Mouse (Mus musculus): ENCODE data around the gene Bbs5. TPM values are rescaled to one million over a fixed set of nuclear protein-coding genes. Genes with fewer than 3 reads are reported as not detected.
A peak's percentile ranks its signal among the peaks of the same experiment; 100 is the strongest.
"Not testable (repeated sequence)": the region's sequence is repeated elsewhere in the genome, so short reads cannot be mapped to it uniquely, and the experiment has no call there.

Bbs5 gene
- polyA plus RNA-seq, 1 experiment = 17.2 TPM

DNA sequence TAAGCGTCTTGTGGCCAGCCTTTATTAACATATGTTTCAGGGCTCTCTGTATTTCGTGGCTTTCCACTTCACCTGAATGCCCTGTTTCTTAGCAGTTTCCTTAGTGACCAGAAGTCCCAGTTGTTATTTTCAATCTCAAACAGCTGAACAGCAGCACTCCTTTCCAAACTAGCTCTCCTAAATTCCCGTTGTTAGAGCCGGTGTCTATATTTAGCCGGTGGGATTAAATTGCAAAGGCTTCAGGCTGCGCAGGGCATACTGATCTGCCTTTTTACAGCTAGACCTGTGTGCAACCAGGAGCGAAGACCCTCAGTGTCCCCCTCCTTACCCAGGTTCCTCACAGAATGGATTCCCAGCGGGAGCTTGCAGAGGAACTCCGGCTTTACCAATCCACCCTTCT lies 22.9 kb downstream of the Bbs5 start, which contains the start of gene Klhl41:
Klhl41 (plus strand) TSS at position 268 of the 400 bp plus-strand sequence.
- DNase-seq (ENCODE audit: low spot score) = no peak

DNA sequence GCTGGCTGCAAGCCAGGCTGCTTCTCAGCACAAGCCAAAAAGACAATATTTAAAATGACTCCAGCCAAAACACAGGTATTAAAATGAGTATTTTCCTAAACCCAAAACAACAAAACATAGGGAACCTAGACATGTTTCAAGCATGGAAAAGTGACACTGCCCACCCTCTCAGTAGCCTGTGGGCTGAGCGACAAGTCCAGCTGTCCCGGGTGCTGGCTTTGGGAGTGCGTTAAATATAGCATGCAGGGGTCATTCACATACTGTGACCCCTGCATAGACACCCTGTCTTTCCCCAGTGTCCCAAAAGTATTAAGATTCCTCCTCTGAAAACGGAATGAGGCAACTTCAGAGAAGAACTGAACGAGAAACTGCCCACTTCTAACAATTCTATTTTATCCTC lies 26.8 kb downstream of the Bbs5 start:
- DNase-seq (ENCODE audit: low spot score) = no peak

DNA sequence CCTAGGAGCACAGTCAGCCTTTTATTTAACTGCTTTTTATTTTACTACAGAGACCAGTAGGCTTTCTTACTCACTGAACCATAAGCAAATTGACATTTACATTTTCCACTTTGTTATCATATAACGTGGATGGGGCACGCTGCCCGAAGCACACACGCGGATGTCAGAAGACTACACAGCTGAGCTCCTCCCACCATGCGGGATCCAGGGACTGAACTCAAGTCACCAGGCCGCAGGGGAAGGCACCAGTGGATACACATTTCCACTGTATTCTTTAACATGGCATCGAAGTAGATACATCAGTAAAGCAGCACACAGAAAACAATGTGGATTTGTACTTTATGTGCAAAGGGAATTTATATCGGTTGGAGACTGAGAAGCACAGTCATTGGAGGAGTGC lies 28.3 kb downstream of the Bbs5 start:
- no peak for DNase-seq (ENCODE audit: low spot score)

DNA sequence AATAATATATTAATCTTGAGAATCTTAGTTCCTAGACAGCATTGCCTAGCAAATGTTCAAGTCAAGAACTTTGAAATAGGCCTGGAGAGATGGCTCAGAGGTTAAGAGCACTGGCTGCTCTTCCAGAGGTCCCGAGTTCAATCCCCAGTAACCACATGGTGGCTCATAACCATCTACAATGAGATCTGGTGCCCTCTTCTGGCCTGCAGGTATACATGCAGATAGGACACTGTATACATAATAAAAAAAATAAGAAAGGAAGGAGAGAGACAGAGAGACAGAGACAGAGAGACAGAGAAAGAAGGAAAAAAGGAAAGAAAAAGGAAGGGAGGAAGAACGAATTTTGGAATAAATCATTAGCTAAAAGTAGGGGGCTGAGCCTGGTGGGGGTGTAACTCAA lies 29.7 kb downstream of the Bbs5 start:
- no peak for DNase-seq (ENCODE audit: low spot score)

DNA sequence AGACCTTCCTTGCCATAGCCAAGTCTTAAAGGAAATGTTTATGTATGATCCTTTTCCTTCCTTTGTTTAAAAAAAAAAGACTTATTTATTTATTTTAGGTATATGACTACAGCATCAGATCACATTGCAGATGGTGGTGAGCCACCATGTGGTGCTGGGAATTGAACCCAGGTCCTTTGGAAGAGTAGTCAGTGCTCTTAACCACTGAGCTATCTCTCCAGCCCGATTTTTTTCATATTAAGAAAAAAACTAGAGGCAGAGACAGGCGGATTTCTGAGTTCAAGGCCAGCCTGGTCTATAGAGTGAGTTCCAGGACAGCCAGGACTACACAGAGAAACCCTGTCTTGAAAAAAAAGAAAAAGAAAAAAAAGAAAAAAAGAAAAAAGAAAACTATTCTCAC lies 30.2 kb downstream of the Bbs5 start:
- not testable (repeated sequence) for DNase-seq (ENCODE audit: low spot score)

DNA sequence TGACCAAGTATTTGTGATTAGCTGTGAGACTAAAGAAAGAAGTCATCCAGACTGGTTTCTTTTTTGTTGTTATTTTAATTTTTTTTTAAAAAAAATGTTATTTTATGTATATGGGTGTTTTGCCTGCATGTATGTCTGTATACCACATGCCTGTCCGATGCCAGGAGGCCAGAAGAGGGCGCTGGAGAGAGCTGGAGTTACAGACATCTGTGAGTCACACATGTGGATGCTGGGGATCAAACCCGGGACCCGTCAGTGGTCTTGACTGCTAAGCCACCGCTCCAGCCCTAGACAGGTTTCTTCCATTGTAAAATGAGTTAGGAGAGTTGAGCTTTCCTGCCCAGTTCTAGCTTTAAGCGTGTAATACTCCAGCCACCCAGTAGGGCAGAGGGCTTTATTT lies 33.0 kb downstream of the Bbs5 start:
- DNase-seq (ENCODE audit: low spot score) = no peak

DNA sequence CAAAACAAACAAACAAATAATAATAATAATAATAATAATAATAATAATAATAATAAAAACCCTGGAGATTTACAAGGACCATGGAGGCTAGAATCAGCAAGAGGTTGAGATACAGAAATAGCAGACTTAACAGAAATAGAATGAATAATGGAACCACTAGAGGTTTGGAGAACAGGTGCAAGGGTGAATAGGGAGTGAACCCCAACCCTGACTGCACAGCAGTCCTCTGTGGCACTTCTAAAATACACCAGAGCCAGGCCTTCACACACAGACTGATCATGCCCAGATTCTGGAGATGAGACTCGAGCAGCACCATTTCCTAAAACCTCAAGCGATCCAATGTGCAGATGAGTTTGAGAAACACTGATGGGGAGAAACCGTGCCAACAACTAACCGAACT lies 35.0 kb downstream of the Bbs5 start:
- no peak for DNase-seq (ENCODE audit: low spot score)

DNA sequence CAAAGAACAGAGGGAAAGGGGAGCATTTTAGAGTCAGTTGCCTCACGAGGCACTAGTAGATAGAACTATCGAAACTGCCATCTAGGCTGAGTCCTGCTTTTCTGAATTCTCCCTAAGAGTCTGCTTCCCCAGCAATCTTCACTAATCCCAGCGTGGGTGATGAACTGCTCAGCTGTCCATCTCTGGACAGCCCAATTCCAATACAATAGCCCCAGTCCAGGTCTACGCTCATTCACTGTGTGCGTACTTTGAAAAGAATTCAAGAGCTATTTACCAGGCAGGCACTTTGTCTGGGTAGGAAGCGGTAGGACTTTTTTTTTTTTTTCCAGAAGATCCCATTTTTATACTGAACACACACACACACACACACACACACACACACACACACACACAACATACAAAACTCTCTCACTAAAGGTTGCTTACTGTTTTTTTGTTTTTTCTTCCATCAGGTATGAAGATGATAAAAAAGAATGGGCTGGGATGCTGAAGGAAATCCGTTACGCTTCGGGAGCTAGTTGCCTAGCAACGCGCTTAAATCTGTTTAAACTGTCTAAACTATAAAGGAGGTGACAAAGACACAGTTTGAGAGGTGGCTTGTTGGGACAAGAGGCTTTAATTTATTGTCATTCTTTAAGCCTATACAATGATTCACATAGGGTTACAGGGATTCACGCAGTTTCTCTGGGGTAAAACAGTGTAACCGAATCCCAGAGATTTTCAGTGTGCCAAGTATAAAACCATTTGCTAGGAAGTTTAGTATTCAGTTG lies 36.2 kb downstream of the Bbs5 start:
- no peak for DNase-seq (ENCODE audit: low spot score)

DNA sequence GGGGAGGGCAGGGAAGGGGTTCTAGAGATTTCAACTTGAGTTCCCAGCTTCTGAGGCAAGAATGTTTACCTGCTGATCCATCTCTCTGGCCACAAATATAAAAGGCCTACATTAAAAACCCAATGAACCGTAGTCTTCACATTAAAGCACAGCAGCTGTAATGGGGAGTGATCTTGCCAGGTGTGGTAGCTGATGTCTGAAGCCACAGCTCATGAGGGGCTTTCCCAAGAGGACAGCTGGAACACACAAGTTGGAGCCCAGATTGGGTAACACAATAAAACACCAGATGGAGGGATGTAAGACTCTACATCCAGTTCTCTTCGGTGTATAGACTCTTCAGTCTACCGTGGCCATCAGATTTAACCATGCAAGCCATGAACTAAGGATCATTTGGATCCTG lies 37.5 kb downstream of the Bbs5 start:
- DNase-seq (ENCODE audit: low spot score) = no peak

DNA sequence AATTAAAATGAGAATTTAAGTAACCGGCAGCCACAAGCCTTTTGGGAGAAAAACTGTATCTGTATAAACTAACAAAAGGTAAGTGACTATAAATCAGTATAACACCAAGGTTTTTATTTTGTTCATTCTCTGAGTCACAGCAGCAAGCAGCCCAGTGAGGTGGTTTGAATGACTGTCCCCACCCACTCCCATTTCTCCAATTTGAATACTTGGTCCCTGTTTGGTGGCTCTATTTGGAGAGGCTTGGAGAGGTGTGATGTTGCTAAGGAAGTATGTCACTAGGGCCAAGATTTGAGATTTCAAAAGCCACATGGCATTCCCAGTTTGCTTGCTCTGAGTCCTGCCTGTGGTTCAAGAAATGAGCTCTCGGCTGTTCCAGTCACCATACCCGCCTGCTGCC lies 43.2 kb downstream of the Bbs5 start:
- DNase-seq (ENCODE audit: low spot score) = no peak

DNA sequence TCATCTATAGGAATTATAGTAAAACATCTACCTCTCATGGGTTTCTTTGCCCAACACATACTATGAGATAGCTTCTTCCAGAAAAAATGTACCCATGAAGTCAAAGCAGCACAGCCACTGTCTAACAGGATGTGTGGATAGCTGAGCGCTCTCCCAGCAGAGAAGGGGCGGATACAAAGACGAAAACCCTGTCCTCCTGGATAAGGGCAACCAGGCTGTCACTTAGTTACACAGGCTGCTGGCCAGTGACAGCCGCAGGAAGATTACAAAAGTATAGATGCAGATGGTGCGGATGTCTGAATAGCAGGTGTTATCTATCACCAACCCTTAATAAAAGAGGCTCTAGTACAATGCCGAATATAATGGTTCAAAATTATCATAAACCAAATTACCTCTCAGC lies 43.9 kb downstream of the Bbs5 start:
- no peak for DNase-seq (ENCODE audit: low spot score)

DNA sequence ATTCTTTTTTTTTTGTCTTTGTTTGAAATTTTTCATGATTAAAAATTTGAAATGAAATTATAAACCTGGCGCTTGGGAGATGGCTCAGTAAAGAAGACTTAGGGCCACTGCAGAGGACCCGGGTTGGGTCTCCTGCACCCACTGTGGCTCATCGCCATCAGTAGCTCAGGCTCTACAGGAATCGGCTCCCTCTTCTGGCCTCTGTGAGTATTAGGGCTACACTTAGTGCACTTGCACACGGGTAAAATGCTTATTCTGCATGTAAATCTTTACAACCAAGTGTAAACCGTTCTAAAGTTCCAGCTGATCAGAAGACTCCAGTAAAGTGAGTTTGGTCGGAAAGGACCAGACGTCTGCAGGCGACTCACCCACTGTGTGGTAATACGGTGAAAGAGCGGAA lies 46.5 kb downstream of the Bbs5 start:
- DNase-seq (ENCODE audit: low spot score) = no peak

DNA sequence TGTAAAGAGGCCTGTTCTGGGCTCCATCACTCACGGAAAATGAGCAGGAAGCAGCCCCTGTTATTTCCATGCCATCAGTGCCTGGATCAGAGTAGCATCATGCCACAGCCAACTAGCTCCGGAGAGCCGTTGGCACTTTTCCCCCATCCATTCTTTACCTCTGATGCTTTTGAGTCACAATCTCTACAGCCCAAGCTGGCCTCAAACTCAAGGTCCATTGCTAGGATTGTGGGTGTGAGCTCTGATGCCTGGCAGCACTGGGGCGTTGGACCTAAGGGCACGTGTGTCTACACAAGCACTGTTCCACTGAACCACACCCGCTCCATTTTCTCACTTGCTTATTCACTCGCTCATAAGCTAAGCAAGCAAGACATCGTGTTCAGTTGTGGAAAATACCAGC lies 53.5 kb downstream of the Bbs5 start:
- DNase-seq (ENCODE audit: low spot score) = no peak

DNA sequence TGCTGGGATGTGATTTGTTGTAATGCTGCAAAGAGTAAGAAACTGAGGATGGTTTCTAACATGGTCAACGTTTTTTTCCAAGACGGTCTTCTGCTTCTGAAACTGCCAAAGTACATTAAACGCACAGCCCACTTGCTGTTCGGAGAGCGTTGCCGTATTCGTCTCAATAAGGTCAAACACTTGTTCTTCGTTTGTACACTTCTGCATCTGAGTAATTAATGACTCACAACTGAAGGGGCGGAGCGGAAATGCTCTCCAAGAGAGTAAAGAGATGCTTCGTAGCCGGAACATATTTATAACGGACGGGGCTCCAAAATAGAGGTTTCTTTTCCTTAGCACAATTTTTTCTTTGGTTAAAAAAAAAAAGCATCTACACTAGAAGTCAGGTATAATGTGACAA lies 65.2 kb downstream of the Bbs5 start:
- DNase-seq (ENCODE audit: low spot score) = no peak

DNA sequence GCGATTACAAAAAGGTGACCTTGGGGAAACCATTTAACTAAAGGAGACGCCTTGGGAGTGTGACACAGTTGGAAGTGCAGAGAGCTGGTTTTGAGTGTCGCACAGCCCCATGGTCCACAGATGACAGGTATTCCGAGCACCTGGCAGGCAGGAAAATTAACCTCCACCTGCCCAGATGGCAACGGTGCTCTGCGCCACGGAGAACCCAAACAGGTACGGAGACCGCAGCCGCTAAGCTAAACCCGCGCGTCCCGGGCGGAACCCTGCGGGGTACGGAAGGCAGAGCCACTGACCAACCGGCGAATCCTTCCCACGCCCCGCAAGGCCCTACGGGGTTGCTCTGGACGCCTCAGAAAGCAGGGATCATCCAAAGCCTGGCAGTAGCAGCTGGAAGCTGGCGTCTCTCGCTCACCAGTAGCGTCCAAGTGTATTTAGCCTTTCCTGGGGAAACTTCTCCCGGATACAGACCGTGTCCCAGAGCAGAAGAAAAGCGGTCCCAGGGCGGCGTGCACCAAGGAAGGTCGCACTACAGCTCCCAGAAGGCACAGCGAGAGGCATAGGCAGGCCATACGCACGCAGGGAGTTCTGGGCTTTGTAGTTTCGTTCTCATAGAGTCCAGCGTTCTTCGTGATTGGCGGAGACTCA lies 66.1 kb downstream of the Bbs5 start, which contains the start of gene Fastkd1:
Fastkd1 (minus strand) TSS at position 536 of the 645 bp plus-strand sequence.
- peak; percentile 67 for DNase-seq (ENCODE audit: low spot score)

DNA sequence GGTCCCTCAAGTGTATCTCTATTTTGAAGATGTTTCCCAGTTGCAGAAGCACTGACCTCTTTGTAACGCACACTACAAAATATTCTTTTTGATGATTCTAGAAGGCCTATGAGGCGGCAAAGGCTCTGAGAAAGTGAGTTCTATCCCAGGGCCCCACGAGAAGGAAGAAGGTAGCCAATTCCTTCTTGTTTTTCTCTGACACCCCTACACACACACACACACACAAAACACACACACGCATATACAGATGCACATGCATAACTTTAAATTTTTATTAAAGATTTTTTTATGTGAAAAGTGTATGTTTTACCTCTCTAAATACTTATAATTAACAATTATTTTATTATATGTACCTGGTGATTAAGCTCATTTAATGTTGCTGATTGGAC lies 66.6 kb downstream of the Bbs5 start:
- DNase-seq (ENCODE audit: low spot score) = no peak

DNA sequence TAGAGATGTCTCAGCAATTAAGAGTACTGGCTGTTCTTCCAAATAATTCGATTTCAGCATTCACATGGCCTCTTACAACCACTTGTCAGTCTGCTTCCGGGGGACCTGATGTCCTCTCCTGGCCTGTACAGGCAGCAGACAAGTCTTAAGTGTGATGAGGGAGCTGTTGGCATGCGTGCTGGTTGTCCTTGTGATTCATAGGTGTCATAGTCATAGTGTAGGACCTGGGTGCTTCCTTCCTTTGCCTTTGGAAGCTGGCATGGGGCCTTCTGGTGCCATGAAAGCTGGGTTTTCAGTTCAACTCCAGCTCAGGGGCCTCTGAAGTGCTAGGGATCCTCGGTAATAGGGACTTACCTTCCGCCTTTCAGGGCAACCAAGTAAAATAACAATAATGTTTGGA lies 67.2 kb downstream of the Bbs5 start:
- no peak for DNase-seq (ENCODE audit: low spot score)

DNA sequence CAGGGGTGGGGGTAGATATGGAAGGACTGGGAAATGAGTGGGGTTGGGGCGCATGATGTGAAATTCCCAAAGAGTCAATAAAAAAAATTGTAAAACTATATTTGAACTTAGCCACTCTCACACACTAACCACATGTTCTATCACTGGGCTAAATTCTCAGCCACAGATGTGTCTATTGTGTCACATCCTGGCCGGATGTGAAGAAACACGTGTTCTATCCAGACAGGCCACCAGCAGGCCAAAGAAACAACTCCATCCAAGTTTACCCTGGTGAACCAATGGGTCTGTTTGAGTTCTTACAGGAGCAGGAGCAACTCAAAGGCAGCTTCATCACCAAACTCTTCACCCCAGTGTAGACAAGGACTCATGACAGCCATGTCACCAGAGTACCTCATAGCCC lies 69.5 kb downstream of the Bbs5 start:
- no peak for DNase-seq (ENCODE audit: low spot score)

Other genes with a start within 250 kb of the Bbs5 start
- 0.19 and 0.22 TPM in 2 replicates for gene Lrp2, start 61.1 kb upstream of the Bbs5 start, polyA plus RNA-seq (2012; rRNA removed)
- 0.56 and 0.65 TPM in 2 replicates for gene Klhl41, start 22.9 kb downstream of the Bbs5 start, polyA plus RNA-seq (2012; rRNA removed)
- 8.9 and 9.4 TPM in 2 replicates for gene Fastkd1, start 66.3 kb downstream of the Bbs5 start, polyA plus RNA-seq (2012; rRNA removed)
- 16.5 and 19.6 TPM in 2 replicates for gene Ppig, start 75.4 kb downstream of the Bbs5 start, polyA plus RNA-seq (2012; rRNA removed)
- gene Ccdc173, start 142.4 kb downstream of the Bbs5 start, polyA plus RNA-seq (2012; rRNA removed) = 2.5 and 3.3 TPM in 2 replicates
- gene Phospho2, start 142.5 kb downstream of the Bbs5 start, polyA plus RNA-seq (2012; rRNA removed) = 20.7 and 21.5 TPM in 2 replicates
- gene Klhl23, start 174.8 kb downstream of the Bbs5 start, polyA plus RNA-seq (2012; rRNA removed) = 40.5 and 48.5 TPM in 2 replicates
- gene Ssb, start 214.4 kb downstream of the Bbs5 start, polyA plus RNA-seq (2012; rRNA removed) = 103 and 105 TPM in 2 replicates
- 17.2 and 17.5 TPM in 2 replicates for gene Mettl5, start 238.4 kb downstream of the Bbs5 start, polyA plus RNA-seq (2012; rRNA removed)

Measured in urinary bladder, adult 2 months (tissue).